Mouse (Mus musculus) intestine, postnatal 0 days (tissue): Measurements from ENCODE around the gene Kcnk18. TPM values are rescaled to one million over a fixed set of nuclear protein-coding genes. Genes with fewer than 3 reads are reported as not detected.

Source experiments
- ATAC-seq: fragments of 200-750 bp; cut with Nextera tagmentation; 2 replicates; pipeline ENCODE4 v1.8.0; 2017; ENCODE audit warnings: mild to moderate bottlenecking, moderate TSS enrichment, moderate library complexity
- H3K27ac ChIP-seq: fragments of 300-500 bp; sonication (generic); 2 replicates; pipeline ENCODE4 v1.5.1; 2014; ENCODE audit warnings: mild to moderate bottlenecking, low read depth, low read length, moderate library complexity
- H3K27me3 ChIP-seq: fragments of 300-500 bp; sonication (generic); replicated peaks from 2 replicates; pipeline ENCODE4 v1.6.1; 2014; ENCODE audit warnings: low read length, mixed read lengths; ENCODE audit not compliant: control insufficient read depth, insufficient read depth
- H3K36me3 ChIP-seq: fragments of 300-500 bp; sonication (generic); 2 replicates; pipeline ENCODE4 v1.6.1; 2014; ENCODE audit warnings: mild to moderate bottlenecking, moderate library complexity; ENCODE audit not compliant: control insufficient read depth, insufficient read depth
- H3K4me1 ChIP-seq: fragments of 300-500 bp; sonication (generic); replicated peaks from 2 replicates; pipeline ENCODE4 v1.6.1; 2014; ENCODE audit warnings: antibody characterized with exemption, low read length, mixed read lengths; ENCODE audit not compliant: control insufficient read depth, insufficient read depth
- H3K4me2 ChIP-seq: fragments of 300-500 bp; sonication (generic); replicated peaks from 2 replicates; pipeline ENCODE4 v1.6.1; 2014; ENCODE audit warnings: low read depth, mild to moderate bottlenecking, moderate library complexity
- H3K4me3 ChIP-seq: fragments of 300-500 bp; sonication (generic); 2 replicates; pipeline ENCODE4 v1.5.1; 2014; ENCODE audit warnings: low read depth, low read length
- H3K9ac ChIP-seq: fragments of 300-500 bp; sonication (generic); 2 replicates; pipeline ENCODE4 v1.6.1; 2014; ENCODE audit warnings: mild to moderate bottlenecking, low read depth, low read length
- H3K9me3 ChIP-seq: fragments of 300-500 bp; sonication (generic); 2 replicates; pipeline ENCODE4 v1.6.1; 2016; ENCODE audit warnings: mixed run types; ENCODE audit not compliant: control insufficient read depth
- CTCF ChIP-seq: sonication (generic); IDR thresholded peaks from 2 replicates; pipeline ENCODE4 v1.5.1; 2016; ENCODE audit warnings: low read depth, mild to moderate bottlenecking, control low read depth, antibody characterized with exemption, moderate library complexity
- WGBS: fragments of 180-500 bp; shearing (Covaris S2); extraction: QIAGEN DNeasy Blood & Tissue Kit; methylation state at CpG from one replicate; pipeline ENCODE4 v1.1.7; 2014; 5-methylcytosine and 5-hydroxymethylcytosine counted together
- polyA plus RNA-seq: library from polyadenylated mRNA; unstranded; fragments of >200 nt; fragmentation: Nextera tagmentation; extraction: Ambion mirVana; gene quantifications from 2 replicates; pipeline ENCODE4 v1.2.1, GENCODE M21; 2015

Gene Kcnk18
- polyA plus RNA-seq, 1 experiment from 2014 or later, result not detected

DNA sequence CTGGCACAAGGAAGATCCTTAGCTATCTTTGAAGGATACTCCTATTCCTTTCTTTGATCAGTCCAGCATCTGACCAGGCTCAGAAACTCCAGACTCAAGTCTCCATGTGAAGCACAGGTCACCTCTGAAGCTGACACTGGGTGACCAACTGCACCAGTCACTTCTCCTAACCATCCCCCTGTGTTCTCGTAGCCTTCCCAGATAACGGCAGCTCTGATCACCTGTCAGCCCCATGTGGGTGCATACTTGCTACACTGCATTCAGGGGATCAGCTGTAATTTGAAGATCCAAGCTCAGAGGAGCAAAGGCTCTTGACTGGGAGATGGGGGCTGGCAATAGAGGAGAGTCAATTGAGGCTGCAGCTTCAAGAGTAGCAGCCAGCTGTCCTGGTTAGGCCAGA is 10.0 kb upstream of the Kcnk18 start:
- Histone ChIP-seq H3K9me3 (no peaks in the 10 kb centered on the region), H3K36me3 (no peaks in the 10 kb centered on the region), H3K4me3 (no peak overlapping the region), H3K27me3 (0 out of 2 replicates have a peak, but pooled peaks cover 9% of the 10 kb centered on the region), H3K9ac (no peak overlapping the region), H3K4me2 (no peak overlapping the region), H3K4me1 (no peaks in the 10 kb centered on the region), H3K27ac (no peak overlapping the region)
- WGBS, result 50% methylated on average over 2 of the region's 2 CpGs
- ATAC-seq, result no peak
- no peak for TF ChIP-seq CTCF

DNA sequence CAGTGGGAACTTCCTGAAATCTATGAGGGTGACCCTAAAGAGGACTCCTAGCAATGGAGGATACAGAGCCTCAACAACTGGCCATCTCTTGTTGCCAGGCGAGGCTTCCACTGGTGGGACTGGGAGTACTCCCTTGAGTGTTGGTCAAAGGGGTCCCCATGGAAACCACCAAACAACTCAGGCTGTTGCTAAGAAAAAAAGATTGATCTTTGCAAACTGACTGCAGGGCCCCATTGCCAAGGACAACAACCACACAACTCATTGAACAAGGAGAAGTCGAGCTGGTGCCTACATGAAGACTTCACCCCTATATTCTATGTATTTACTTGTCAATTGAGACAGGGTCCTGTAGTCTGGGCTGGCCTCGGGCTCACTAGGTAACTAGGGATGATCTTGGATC is 2.1 kb upstream of the Kcnk18 start:
- H3K4me2 ChIP-seq, result no peak overlapping the region
- no peak overlapping the region for H3K27ac ChIP-seq
- H3K4me1 ChIP-seq, result no peaks in the 10 kb centered on the region
- no peaks in the 10 kb centered on the region for H3K9me3 ChIP-seq
- 78% methylated on average over 3 of the region's 3 CpGs for WGBS
- no peak overlapping the region for H3K4me3 ChIP-seq
- no peaks in the 10 kb centered on the region for H3K27me3 ChIP-seq
- ATAC-seq, result no peak
- no peak for TF ChIP-seq CTCF
- H3K36me3 ChIP-seq, result no peaks in the 10 kb centered on the region
- H3K9ac ChIP-seq, result no peak overlapping the region

DNA sequence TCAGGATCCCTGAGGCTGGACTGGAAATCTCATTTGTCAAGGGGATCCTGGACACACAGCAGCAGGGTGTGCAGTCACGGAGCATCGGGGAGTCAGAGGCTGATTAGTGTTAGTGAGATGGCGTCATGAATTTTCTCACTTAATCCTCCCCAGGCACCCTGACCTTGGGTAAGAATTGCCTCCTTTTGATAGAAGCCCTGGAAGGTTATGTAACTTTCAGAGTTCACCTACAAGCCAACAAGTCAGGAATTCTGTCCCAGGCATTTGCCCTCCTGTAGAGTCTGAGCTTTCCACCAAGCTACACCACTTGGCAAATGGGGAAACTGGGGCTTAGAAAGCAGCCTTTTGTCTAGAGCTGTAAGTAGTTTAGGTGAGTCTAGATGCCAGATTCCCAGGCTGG is 2.1 kb downstream of the Kcnk18 start:
- 56% methylated on average over 3 of the region's 3 CpGs for WGBS

DNA sequence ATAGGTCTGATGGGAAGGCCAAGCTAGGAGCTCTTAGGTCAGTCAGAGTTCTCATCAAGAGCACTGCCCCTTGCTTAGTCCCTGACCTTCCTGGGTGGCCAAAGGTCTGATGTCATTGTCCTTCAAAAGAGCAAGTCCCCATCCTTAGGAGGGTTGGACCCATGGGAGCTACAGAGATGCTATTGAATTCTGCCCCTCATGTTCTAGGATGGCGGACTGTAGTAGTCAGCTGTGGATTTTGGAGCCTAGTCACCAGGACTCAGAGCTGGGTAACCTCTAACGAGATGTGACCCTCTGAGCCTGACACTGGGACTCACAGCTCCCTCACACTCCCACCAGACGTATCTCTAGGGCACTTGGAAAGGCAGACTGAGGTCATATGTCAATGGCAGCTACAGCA is 9.4 kb downstream of the Kcnk18 start:
- no peaks in the 10 kb centered on the region for H3K4me1 ChIP-seq
- H3K9me3 ChIP-seq, result no peaks in the 10 kb centered on the region
- no peaks in the 10 kb centered on the region for H3K36me3 ChIP-seq
- no peak overlapping the region for H3K27ac ChIP-seq
- no peak overlapping the region for H3K9ac ChIP-seq
- ATAC-seq, result no peak
- 64% methylated on average over 3 of the region's 3 CpGs for WGBS
- TF ChIP-seq CTCF, result no peak
- H3K4me2 ChIP-seq, result no peak overlapping the region
- no peaks in the 10 kb centered on the region for H3K27me3 ChIP-seq
- no peak overlapping the region for H3K4me3 ChIP-seq

More for the DNA sequence above, 2.1 kb downstream of the Kcnk18 start:
- Histone ChIP-seq H3K4me3 (no peak overlapping the region), H3K9me3 (no peaks in the 10 kb centered on the region), H3K27me3 (no peaks in the 10 kb centered on the region), H3K4me2 (no peak overlapping the region), H3K9ac (no peak overlapping the region), H3K36me3 (no peaks in the 10 kb centered on the region), H3K4me1 (no peaks in the 10 kb centered on the region), H3K27ac (no peak overlapping the region)
- no peak for ATAC-seq
- no peak for TF ChIP-seq CTCF

DNA sequence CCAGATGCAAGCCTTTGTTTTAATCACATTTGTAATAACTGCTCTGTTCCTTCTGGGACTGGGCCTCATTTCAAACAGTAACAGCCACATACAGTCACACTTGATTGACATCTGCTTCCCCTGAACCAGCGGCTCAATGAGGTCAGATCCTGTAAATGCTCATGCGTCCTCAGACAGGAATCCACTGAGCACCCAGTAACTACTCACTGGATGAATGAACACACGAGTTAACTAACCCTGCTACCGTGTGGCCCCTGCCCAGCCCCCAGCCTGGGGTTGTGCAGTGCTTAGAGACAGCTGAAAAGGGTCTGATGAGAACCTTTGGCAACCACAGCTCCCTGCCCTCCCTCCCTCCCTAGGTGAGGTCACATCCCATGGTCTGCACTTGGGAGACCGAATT is 13.8 kb downstream of the Kcnk18 start:
- Histone ChIP-seq H3K9me3 (no peaks in the 10 kb centered on the region), H3K4me2 (no peak overlapping the region), H3K9ac (no peak overlapping the region), H3K36me3 (no peaks in the 10 kb centered on the region), H3K27me3 (no peaks in the 10 kb centered on the region), H3K27ac (no peak overlapping the region), H3K4me3 (no peak overlapping the region), H3K4me1 (no peaks in the 10 kb centered on the region)
- no peak for TF ChIP-seq CTCF
- 67% methylated on average over 5 of the region's 5 CpGs for WGBS
- ATAC-seq, result no peak

DNA sequence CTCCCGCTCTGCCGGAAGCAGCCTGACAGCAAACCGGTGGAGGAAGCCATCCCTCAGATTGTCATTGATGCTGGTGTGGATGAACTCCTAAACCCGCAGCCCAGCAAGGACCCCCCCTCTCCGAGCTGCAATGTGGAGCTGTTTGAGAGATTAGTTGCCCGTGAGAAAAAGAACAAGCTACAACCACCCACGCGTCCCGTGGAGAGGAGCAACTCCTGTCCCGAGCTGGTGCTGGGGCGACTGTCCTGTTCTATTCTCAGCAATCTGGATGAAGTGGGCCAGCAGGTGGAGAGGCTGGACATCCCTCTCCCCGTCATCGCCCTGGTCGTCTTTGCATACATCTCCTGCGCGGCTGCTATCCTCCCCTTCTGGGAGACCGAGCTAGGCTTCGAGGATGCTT is 16.0 kb downstream of the Kcnk18 start:
- no peak overlapping the region for H3K27ac ChIP-seq
- TF ChIP-seq CTCF, result no peak
- H3K4me1 ChIP-seq, result no peaks in the 10 kb centered on the region
- H3K4me3 ChIP-seq, result no peak overlapping the region
- H3K36me3 ChIP-seq, result no peaks in the 10 kb centered on the region
- ATAC-seq, result no peak
- WGBS, result 83% methylated on average over 18 of the region's 18 CpGs
- no peaks in the 10 kb centered on the region for H3K9me3 ChIP-seq
- no peaks in the 10 kb centered on the region for H3K27me3 ChIP-seq
- H3K9ac ChIP-seq, result no peak overlapping the region
- no peak overlapping the region for H3K4me2 ChIP-seq

DNA sequence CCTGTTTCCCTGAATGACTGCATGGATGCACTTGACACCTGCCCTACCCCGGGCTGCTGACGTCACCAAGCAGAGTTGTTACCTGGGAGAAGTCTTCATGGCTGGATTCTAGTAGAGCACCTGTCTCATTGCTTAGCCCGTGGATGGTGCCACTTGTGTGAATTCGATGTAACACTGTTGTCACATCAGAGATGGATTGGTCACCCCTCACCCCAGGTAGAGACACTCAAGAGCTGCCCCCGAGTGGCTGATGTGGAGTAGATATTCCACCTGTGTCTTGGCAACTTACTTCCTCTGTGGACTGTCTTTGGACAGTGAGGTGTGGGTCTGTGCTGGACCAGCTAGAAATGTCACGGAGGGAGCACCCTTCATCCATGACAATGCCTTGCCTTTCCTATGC is 17.0 kb downstream of the Kcnk18 start:
- Histone ChIP-seq H3K27me3 (no peaks in the 10 kb centered on the region), H3K36me3 (no peaks in the 10 kb centered on the region), H3K4me2 (no peak overlapping the region), H3K4me1 (no peaks in the 10 kb centered on the region), H3K27ac (no peak overlapping the region), H3K4me3 (no peak overlapping the region), H3K9me3 (no peaks in the 10 kb centered on the region), H3K9ac (no peak overlapping the region)
- ATAC-seq, result no peak
- TF ChIP-seq CTCF, result no peak
- 71% methylated on average over 6 of the region's 6 CpGs for WGBS
